Mouse (Mus musculus) liver, postnatal 0 days (tissue): ENCODE measurements around the gene Elmo1.

ENCODE experiments used
- CTCF ChIP-seq: sonication (generic); IDR thresholded peaks from 2 replicates; pipeline ENCODE4 v1.5.1; 2016; ENCODE audit warnings: antibody characterized with exemption, low read depth
- EP300 ChIP-seq: IDR thresholded peaks from 2 replicates; pipeline ENCODE4 v1.6.1; 2016; ENCODE audit warnings: antibody characterized with exemption, low read depth, mild to moderate bottlenecking

DNA sequence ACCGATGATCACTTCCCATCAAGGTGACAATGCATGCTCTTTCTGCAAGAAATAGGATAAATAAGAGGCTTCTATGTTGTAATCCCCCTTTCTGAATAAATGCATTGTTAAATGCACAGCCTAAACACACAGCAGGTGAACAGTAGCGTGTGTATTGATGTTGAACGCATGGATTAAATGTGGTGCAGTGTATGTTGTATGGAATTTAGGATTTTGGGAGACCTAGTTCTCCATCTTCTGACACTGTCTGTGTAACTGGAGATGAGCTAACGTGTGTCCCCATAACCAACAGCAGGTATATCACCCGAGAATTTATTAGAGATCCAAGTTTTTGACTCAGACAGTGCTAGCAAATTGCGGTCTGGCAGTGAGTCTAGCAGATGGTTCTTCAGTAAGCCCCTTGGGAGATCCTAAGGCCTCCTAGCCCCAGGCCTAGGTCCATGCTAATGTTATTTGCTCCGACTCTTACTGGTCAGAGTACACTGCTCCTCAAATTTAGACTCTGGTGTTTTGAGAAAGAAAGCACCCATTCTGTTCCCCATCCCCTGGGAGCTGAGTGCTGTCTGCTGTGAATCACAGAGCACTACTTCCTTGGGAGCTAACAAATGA is 245.6 kb downstream of the Elmo1 start:
- TF ChIP-seq EP300 = no peak
- TF ChIP-seq CTCF = no peak
